Mouse (Mus musculus): ENCODE measurements at regions not wholly inside any gene's neighbourhood (a gene's known extent, or its start where the extent isn't known, plus 50 kb on each side); places are given as distances from the start of the nearest gene placed in this dataset.
"Not testable (repeated sequence)": the region's sequence is repeated elsewhere in the genome, so short reads cannot be mapped to it uniquely, and the experiment has no call there.

DNA sequence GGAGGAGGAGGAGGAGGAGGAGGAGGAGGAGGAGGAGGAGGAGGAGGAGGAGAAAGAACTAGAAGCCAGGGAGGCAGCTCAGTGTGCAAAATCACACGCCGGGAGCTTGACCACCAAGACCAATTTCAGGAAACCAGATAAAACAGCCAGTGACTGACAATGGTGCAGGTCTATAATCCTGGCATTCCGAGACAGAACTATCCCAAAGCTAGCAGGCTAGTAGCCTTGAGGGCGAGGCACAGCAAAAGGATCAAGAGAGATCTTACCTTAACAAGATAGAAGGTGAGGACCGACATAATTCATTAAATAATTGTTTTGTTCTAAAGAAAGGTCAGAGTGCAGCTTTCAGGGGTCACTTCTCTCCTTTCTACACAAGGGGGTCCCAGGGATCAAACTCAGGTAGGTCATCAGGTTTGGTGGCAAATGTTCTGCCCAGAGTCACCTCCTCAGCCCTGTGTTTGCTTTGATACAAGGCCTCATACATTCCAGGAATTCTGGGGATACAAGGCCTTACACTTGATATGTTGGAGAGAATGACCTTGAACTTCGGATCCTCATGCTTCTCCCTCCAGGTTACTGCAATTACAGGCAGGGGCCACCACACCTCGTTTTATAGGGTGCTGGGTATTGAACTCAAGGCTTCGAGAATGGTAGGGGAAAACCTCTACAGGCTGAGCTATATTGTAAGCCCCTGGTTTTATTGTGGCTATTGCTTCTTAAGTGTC lies 54.2 kb upstream of the Jarid2 start:
- no peak overlapping the region for H3K4me3 ChIP-seq (ENCODE audit: low read depth, low read length)
- no peak for ATAC-seq
- peaks cover 6% of the 10 kb centered on the region; the same call in 1 of the 2 replicates for H3K9me3 ChIP-seq (ENCODE audit: control insufficient read depth)
- WGBS = 73% methylated on average over 8 of the region's 8 CpGs
- H3K36me3 ChIP-seq (ENCODE audit: control insufficient read depth, insufficient read depth) = no peaks in the 10 kb centered on the region
- H3K9ac ChIP-seq (ENCODE audit: low read depth, low read length) = no peak overlapping the region
- no peaks in the 10 kb centered on the region for H3K27me3 ChIP-seq (replicated peaks; ENCODE audit: control insufficient read depth, insufficient read depth, low read length)
- no peaks in the 10 kb centered on the region for H3K4me1 ChIP-seq (replicated peaks; ENCODE audit: control insufficient read depth, insufficient read depth, low read length)
- TF ChIP-seq CTCF (IDR thresholded peaks at IDR 0.05; ENCODE audit: low read depth) = no peak
- no peak overlapping the region for H3K4me2 ChIP-seq (replicated peaks; ENCODE audit: low read depth)
- H3K27ac ChIP-seq (ENCODE audit: low read depth, low read length) = no peak overlapping the region

- Histone ChIP-seq H3K27me3 (replicated peaks; ENCODE audit: control insufficient read depth, insufficient read depth, low read length) (no peaks in the 10 kb centered on the region), H3K4me3 (ENCODE audit: low read depth, low read length) (no peak overlapping the region), H3K9me3 (ENCODE audit: control insufficient read depth) (peaks cover 6% of the 10 kb centered on the region; the same call in 1 of the 2 replicates), H3K27ac (ENCODE audit: low read depth, low read length) (no peak overlapping the region), H3K9ac (ENCODE audit: low read depth, low read length) (no peak overlapping the region), H3K36me3 (ENCODE audit: control insufficient read depth, insufficient read depth) (no peaks in the 10 kb centered on the region), H3K4me2 (replicated peaks; ENCODE audit: low read depth) (no peak overlapping the region), H3K4me1 (replicated peaks; ENCODE audit: control insufficient read depth, insufficient read depth, low read length) (no peaks in the 10 kb centered on the region)
- ATAC-seq = no peak
- no peak for TF ChIP-seq CTCF (IDR thresholded peaks at IDR 0.05; ENCODE audit: low read depth)
- 90% methylated on average over 6 of the region's 6 CpGs for WGBS
These were observed 53.2 kb upstream of the Jarid2 start for GRCm38 (mm10) chr13:44676041-44676440.

- Histone ChIP-seq H3K36me3 (ENCODE audit: control insufficient read depth, insufficient read depth) (no peaks in the 10 kb centered on the region), H3K4me2 (replicated peaks; ENCODE audit: low read depth) (no peak overlapping the region), H3K9ac (ENCODE audit: low read depth, low read length) (no peak overlapping the region), H3K27me3 (replicated peaks; ENCODE audit: control insufficient read depth, insufficient read depth, low read length) (no peaks in the 10 kb centered on the region), H3K27ac (ENCODE audit: low read depth, low read length) (no peak overlapping the region), H3K4me1 (replicated peaks; ENCODE audit: control insufficient read depth, insufficient read depth, low read length) (no peaks in the 10 kb centered on the region), H3K4me3 (ENCODE audit: low read depth, low read length) (no peak overlapping the region), H3K9me3 (ENCODE audit: control insufficient read depth) (peaks cover 6% of the 10 kb centered on the region; the same call in 1 of the 2 replicates)
- WGBS = 50% methylated on average over 3 of the region's 3 CpGs
- ATAC-seq = no peak
- no peak for TF ChIP-seq CTCF (IDR thresholded peaks at IDR 0.05; ENCODE audit: low read depth)
These were observed 51.2 kb upstream of the Jarid2 start for GRCm38 (mm10) chr13:44678121-44678520.

DNA sequence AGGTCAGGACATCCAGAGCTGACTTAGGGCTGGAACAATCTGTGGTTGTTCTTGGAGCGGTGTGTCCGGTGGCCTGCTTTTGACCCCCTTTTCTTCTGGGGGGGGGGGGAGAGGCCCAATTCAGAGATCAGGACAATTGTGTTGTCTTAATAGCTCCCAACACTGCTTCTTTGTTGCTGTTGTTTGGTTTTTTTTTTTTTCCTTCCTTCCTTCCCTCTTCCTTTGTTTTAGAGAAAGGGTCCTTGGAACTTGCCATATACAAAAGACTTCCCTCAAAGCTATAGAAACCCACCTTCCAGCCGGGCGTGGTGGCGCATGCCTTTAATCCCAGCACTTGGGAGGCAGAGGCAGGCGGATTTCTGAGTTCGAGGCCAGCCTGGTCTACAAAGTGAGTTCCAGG lies 49.8 kb upstream of the Jarid2 start:
- H3K4me1 ChIP-seq (replicated peaks; ENCODE audit: control insufficient read depth, insufficient read depth, low read length); H3K27me3 ChIP-seq (replicated peaks; ENCODE audit: control insufficient read depth, insufficient read depth, low read length); ATAC-seq; H3K27ac ChIP-seq (ENCODE audit: low read depth, low read length); H3K9me3 ChIP-seq (ENCODE audit: control insufficient read depth); H3K4me2 ChIP-seq (replicated peaks; ENCODE audit: low read depth); H3K36me3 ChIP-seq (ENCODE audit: control insufficient read depth, insufficient read depth); H3K4me3 ChIP-seq (ENCODE audit: low read depth, low read length); H3K9ac ChIP-seq (ENCODE audit: low read depth, low read length): not testable (repeated sequence)
- whole genome bisulfite sequencing = 96% methylated on average over 7 of the region's 7 CpGs
